Mouse (Mus musculus) cortical plate, adult 2 months (tissue): ENCODE measurements around the gene Wdtc1.

Source experiments
- CTCF ChIP-seq: fragments of 200-500 bp; IDR thresholded peaks from 2 replicates; pipeline ENCODE4 v1.5.1; 2011; ENCODE audit warnings: mild to moderate bottlenecking, control low read depth, low read length; ENCODE audit not compliant: insufficient read depth; ENCODE audit errors: extremely low read depth
- POLR2A ChIP-seq: fragments of 200-500 bp; IDR thresholded peaks from 2 replicates; pipeline ENCODE4 v1.6.1; 2011; ENCODE audit warnings: mild to moderate bottlenecking, low read length, control low read depth; ENCODE audit not compliant: insufficient read depth; ENCODE audit errors: extremely low read depth

DNA sequence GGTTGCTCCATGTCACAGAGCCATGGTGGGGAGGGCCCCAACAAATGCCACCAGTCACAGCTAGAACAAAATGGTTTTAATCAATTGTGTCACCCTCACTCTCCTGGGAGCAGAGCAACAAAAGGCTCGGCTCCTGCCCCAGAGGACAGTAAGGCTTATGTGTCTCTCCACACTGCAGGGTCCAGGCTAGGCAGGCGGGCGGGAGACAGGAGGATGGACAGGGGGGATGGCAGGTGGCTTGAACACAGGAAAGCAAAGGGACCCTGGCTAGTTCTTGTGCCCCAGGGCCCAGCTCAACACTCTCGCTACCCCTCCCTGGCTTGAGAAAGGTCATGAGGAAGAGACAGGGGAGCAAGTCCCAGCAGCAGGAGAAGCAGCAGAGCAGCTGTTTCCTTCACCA is 60.9 kb downstream of the Wdtc1 start:
- no peak for TF ChIP-seq CTCF
- TF ChIP-seq POLR2A = no peak
